Comparison of ENCODE assay signal across 18 mouse cellular contexts in the genomic region with DNA sequence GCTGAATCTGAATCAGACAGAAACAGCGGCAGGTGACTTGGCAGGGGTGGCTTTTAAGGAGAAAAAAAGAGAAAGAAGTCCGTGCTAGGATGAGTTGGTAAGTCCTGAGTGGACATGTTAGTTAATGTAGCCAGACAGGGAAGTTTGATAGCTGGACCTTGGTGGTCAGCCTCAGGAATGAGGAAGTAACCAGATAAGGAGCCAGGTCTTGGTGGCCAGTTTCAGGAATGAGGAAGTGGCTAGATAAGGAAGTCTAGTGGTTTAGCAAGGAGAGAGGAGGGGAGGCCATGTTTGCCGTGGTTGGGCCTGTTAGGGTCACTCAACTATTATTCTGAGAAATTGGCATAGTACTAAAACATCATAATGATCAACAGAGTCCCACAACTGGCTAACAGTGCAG. TPM values are rescaled to one million over a fixed set of nuclear protein-coding genes. Genes with fewer than 3 reads are reported as not detected.
DNase-seq lines count a peak whose midpoint lies in the region; ATAC-seq and TF ChIP-seq lines count a peak whose summit lies in the region.
"Had no signal": no experiment of that assay in that cellular context is flagged by ENCODE, and none has a peak within 500 bp of the region (broad histone marks: within the 10 kb centered on the region; RNA-seq: fewer than 3 reads in every experiment).

No protein-coding gene starts in this region.

- ATAC-seq in kidney, embryonic 16.5 days (ENCODE audit: low FRiP score, low TSS enrichment), result no peak
- ATAC-seq in inflammation-experienced regulatory T-cells, adult 6 months, result no peak

- no peaks in the 10 kb centered on the region for H3K36me3 ChIP-seq in kidney, adult 2 months (ENCODE audit: control insufficient read depth, insufficient read depth, low read length)
- H3K36me3 ChIP-seq in kidney, embryonic 16.5 days (ENCODE audit: insufficient read depth, low read length), result no peaks in the 10 kb centered on the region
- no peaks in the 10 kb centered on the region for H3K36me3 ChIP-seq in macrophage (ENCODE audit: inconsistent target)
- H3K36me3 ChIP-seq: embryonic facial prominence, embryonic 12.5 days; heart, embryonic 13.5 days; hindbrain, embryonic 10.5 days; midbrain, embryonic 12.5 days had no signal

- H3K27ac ChIP-seq in kidney, adult 2 months (ENCODE audit: insufficient read depth, low read depth, low read length), result no peak overlapping the region
- no peak overlapping the region for H3K27ac ChIP-seq in kidney, embryonic 16.5 days (ENCODE audit: low read length)
- H3K27ac ChIP-seq in macrophage, result 0 out of 2 replicates have a peak overlapping the region, but pooled peaks have one; percentile 8
- H3K27ac ChIP-seq: embryonic facial prominence, embryonic 12.5 days; heart, embryonic 13.5 days; hindbrain, embryonic 10.5 days; kidney, postnatal 0 days; midbrain, embryonic 12.5 days had no signal

- no peak overlapping the region for H3K4me3 ChIP-seq in kidney, adult 2 months (ENCODE audit: insufficient read depth, low read depth, low read length)
- no peak overlapping the region for H3K4me3 ChIP-seq in kidney, embryonic 16.5 days (ENCODE audit: low read length)
- no peak overlapping the region for H3K4me3 ChIP-seq in macrophage (ENCODE audit: inconsistent target)
- H3K4me3 ChIP-seq: embryonic facial prominence, embryonic 12.5 days; heart, embryonic 13.5 days; hindbrain, embryonic 10.5 days; midbrain, embryonic 12.5 days; myocyte had no signal

- H3K4me2 ChIP-seq in kidney, embryonic 16.5 days (replicated peaks; ENCODE audit: low read depth, low read length), result no peak overlapping the region
- H3K4me2 ChIP-seq: embryonic facial prominence, embryonic 12.5 days; heart, embryonic 13.5 days; midbrain, embryonic 12.5 days had no signal

- no peak for TF ChIP-seq POLR2A in kidney, adult 2 months (IDR thresholded peaks at IDR 0.05; ENCODE audit: low read depth, low read length)

- H3K79me2 ChIP-seq in macrophage (ENCODE audit: inconsistent target), result no peaks in the 10 kb centered on the region

- no peak overlapping the region for H3K9ac ChIP-seq in kidney, embryonic 16.5 days (replicated peaks; ENCODE audit: low read length)
- H3K9ac ChIP-seq: embryonic facial prominence, embryonic 12.5 days; heart, embryonic 13.5 days; midbrain, embryonic 12.5 days had no signal

- peaks cover 4% of the 10 kb centered on the region; the same call in 1 of the 2 replicates for H3K9me3 ChIP-seq in kidney, embryonic 16.5 days (ENCODE audit: low read length)
- H3K9me3 ChIP-seq: midbrain, embryonic 12.5 days had no signal

- no peak for TF ChIP-seq CTCF in kidney, adult 2 months (conservative IDR thresholded peaks at IDR 0.05; ENCODE audit: insufficient read depth, insufficient read length, low read depth, low read length)

- 78% methylated on average over 3 of the region's 3 CpGs for WGBS in kidney, adult 2 months
- 79% methylated on average over 3 of the region's 3 CpGs for WGBS in kidney, embryonic 16.5 days
- 7% methylated on average over 3 of the region's 3 CpGs for WGBS in macrophage (ENCODE audit: missing documents)

- H3K27me3 ChIP-seq in kidney, adult 2 months (replicated peaks; ENCODE audit: control insufficient read depth, insufficient read depth, low read length), result no peaks in the 10 kb centered on the region
- no peaks in the 10 kb centered on the region for H3K27me3 ChIP-seq in kidney, embryonic 16.5 days (ENCODE audit: insufficient read depth, low read length)
- H3K27me3 ChIP-seq: embryonic facial prominence, embryonic 12.5 days; heart, embryonic 13.5 days; midbrain, embryonic 12.5 days had no signal

- DNase-seq in kidney, adult 2 months, result peak; percentile 12
- peak; percentile 11 for DNase-seq in 3T3-L1 (ENCODE audit: low read depth, low spot score)
- DNase-seq in brain, adult 2 months (ENCODE audit: low read depth, low spot score), result peak; percentile 30
- no peak for DNase-seq in spleen, postnatal 10 days (ENCODE audit: low spot score in 2 of 2)
- DNase-seq in adrenal gland, postnatal 10 days, result no peak
- DNase-seq: cerebellum, adult 11 months; cerebellum, postnatal 36 days; gastrocnemius, postnatal 25 days; layer of hippocampus, postnatal 36 days had no signal

- no peaks in the 10 kb centered on the region for H3K4me1 ChIP-seq in kidney, adult 2 months (ENCODE audit: control insufficient read depth, insufficient read depth, low read length)
- no peaks in the 10 kb centered on the region for H3K4me1 ChIP-seq in kidney, embryonic 16.5 days (ENCODE audit: insufficient read depth, low read length)
- H3K4me1 ChIP-seq: embryonic facial prominence, embryonic 12.5 days; hindbrain, embryonic 10.5 days; midbrain, embryonic 12.5 days had no signal

RNA-seq across cellular contexts. Expression of a gene that starts 45.2 kb away (rescaled TPM):
- 15.1 and 17.2 TPM in 2 replicates for polyA plus RNA-seq in kidney, adult 2 months (2012; rRNA removed)
- polyA plus RNA-seq in kidney, embryonic 16.5 days (2015; fragmentation: Nextera tagmentation; extraction: Ambion mirVana), result 29.3 and 29.7 TPM in 2 replicates
- total RNA-seq in macrophage (2018; cell fraction: chromatin; rRNA removed), result 10 to 100 TPM in 22 of 26 experiments, 1 to 10 TPM in 4; 6.0 to 39.6 (median 21.6) TPM
- 1 to 10 TPM; 2.0 to 9.8 (median 6.1) TPM for total RNA-seq in macrophage (2018; cell fraction: cytosol; rRNA removed)
- total RNA-seq in macrophage (2018; cell fraction: nucleus; rRNA removed), result 10 to 100 TPM in 19 of 26 experiments, 1 to 10 TPM in 7; 3.7 to 42.0 (median 18.5) TPM
- 3.5 to 10.0 TPM (median 6.6 TPM) in 3 replicates for polyA plus RNA-seq in macrophage (2018)
- polyA plus RNA-seq in inflammation-experienced regulatory T-cells, adult 6 months (2017; shearing (Covaris generic)), result 10 to 100 TPM; 20.8 to 24.3 (median 22.8) TPM
- total RNA-seq in adrenal gland, postnatal 10 days (2021), result 10 to 100 TPM; 14.1 to 20.0 TPM

RNA-seq across cellular contexts. Expression of a gene that starts 45.3 kb away (rescaled TPM):
- 29.9 and 34.8 TPM in 2 replicates for polyA plus RNA-seq in kidney, adult 2 months (2012; rRNA removed)
- 18.7 and 19.2 TPM in 2 replicates for polyA plus RNA-seq in kidney, embryonic 16.5 days (2015; fragmentation: Nextera tagmentation; extraction: Ambion mirVana)
- 10 to 100 TPM in 23 of 26 experiments, 1 to 10 TPM in 3; 7.8 to 44.0 (median 25.9) TPM for total RNA-seq in macrophage (2018; cell fraction: chromatin; rRNA removed)
- total RNA-seq in macrophage (2018; cell fraction: cytosol; rRNA removed), result 10 to 100 TPM in 5 of 26 experiments, 1 to 10 TPM in 21; 5.5 to 10.9 (median 8.8) TPM
- total RNA-seq in macrophage (2018; cell fraction: nucleus; rRNA removed), result 10 to 100 TPM in 23 of 26 experiments, 1 to 10 TPM in 3; 8.5 to 39.3 (median 22.6) TPM
- 6.6 to 13.1 TPM (median 7.9 TPM) in 3 replicates for polyA plus RNA-seq in macrophage (2018)
- 10 to 100 TPM; 11.9 to 14.4 (median 12.2) TPM for polyA plus RNA-seq in inflammation-experienced regulatory T-cells, adult 6 months (2017; shearing (Covaris generic))
- 10 to 100 TPM; 24.2 to 33.2 TPM for total RNA-seq in adrenal gland, postnatal 10 days (2021)

Comparison
In these comparisons a context has a peak if more than half of its experiments do, and no peak if none do; other contexts are left out.
1. DNase-seq: peak in kidney, adult 2 months (single experiment), 3T3-L1 (single experiment) and brain, adult 2 months (single experiment); none in spleen, postnatal 10 days (0 of 2) and adrenal gland, postnatal 10 days (single experiment).